Mouse (Mus musculus): ENCODE data around the gene Cfap54. TPM values are rescaled to one million over a fixed set of nuclear protein-coding genes. Genes with fewer than 3 reads are reported as not detected.
A peak's percentile ranks its signal among the peaks of the same experiment; 100 is the strongest.

The Cfap54 gene
- total RNA-seq (2017): 1.9 and 2.1 TPM in 2 replicates

DNA sequence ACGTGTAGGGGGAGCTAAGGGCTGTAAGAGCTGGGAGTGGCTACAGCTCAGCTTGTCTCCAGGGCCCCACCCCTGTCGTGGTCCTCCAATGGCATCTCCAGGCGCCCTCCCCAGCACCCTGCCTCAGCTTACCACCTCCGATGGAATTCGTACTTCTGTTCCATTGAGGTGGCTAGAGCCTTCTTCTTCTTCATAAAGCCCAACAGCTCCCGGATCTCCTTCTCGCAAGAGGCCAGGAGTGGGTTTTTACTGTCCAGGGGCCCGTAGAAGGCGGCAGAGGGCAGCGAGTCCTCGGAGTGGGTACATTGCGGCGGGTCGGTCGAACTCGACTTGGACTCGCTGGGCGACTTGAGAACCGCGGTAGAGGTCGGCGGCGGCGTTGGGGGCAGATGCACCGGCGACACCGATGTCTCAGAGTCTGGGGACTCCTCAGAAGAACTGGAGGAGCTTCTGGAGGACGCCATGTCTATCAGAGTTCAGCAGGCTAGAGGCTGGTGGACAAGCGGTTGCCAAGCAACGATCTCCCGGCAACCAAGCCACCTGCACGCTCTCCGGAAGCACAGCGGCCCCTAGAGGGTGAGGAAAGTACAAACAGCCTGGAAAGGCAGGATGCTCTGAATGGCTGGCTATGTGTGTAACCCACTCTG lies at the start of gene Cfap54:
Gene Cfap54 (minus strand): TSS at position 486 of the 647 bp plus-strand sequence.
- ATAC-seq (ENCODE audit: extremely low read depth, insufficient number of reproducible peaks, low FRiP score, poor library complexity, severe bottlenecking): peak; percentile 97

DNA sequence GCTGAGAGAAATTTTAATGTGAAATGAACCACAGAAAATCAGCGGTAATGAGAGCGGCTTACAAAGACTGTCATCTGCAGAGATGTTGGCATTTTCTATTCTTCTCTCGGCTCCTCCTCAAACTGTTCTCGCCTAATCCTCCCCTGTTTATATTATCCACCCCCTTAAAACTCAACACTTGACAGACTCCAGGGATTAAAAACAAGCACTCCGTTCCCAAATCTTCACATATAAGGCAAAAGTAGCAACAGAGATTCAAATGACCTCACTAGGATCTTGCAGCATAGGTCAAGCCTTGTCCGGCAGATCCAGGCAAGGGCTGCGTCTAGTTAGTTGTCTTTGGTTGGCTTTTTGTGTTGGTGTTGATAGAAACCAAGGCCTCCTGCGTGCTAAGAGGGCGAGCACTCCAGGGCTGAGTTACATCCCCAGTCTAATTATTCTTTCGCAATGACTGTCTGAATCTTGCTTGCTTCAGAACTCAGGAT lies 49.1 kb upstream of the Cfap54 start:
- ATAC-seq (ENCODE audit: extremely low read depth, insufficient number of reproducible peaks, low FRiP score, poor library complexity, severe bottlenecking): no peak

DNA sequence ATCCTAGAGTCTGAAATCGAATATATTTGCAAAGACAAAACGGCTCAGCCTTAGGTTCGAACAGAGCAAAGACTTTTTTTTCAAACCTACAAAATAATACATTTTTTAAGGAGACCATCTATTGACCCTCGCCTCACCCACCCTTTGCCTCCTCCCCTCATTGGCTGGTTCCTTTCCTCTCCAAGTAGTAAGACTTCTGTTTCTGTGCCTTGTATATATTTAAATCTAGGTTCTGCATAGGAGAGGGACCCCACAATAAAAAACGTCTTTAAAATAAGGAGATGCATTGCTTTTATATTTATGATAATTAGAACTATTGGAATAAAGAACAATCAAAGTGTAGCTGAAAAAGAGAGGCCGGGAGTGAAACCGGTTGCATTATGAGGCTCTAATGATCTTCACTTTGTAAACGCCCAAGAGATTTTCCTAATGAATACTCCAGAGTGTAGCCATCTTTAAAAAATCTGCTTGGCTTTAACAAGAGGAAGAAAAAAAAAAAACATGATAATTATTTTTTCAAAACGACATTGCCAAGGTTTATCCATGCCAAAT lies 48.6 kb upstream of the Cfap54 start:
- no peak for ATAC-seq (ENCODE audit: extremely low read depth, insufficient number of reproducible peaks, low FRiP score, poor library complexity, severe bottlenecking)

DNA sequence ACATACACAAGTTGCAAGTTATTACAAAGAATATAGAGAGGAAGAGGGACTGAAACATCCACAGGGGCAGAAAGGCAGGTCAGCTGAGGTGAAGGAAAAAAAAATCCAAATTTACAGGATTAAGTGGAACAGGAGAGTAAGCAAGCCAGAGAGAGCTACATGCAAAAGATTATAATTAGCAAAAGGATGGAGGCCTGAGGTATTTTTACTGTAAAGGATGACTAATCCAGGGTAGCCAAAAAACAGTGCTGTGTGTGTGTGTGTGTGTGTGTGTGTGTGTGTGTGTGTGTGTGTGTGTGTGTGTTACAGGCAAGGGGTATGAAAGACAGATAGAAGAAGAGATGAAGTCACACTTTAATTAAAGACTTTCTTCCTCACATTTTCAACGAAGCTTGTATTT lies 47.9 kb upstream of the Cfap54 start:
- no peak for ATAC-seq (ENCODE audit: extremely low read depth, insufficient number of reproducible peaks, low FRiP score, poor library complexity, severe bottlenecking)

DNA sequence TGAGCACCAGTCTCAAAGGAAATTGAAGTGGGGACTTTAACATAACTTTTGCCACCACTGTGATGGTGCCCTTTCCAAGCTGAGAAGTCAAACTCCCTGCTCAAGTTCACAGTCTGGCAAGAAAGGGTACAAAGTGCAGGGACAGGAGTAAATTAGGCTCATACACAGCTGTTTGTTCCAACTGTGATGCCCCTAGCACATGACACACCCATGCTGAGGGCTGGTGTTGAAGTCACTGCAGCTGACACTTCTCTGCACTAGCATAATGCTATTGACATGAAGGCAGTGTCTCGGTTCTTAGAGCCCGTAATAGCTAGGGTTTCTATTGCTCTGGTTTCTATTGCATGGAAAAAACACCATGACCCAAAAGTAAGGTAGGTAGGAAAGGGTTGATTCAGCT lies 47.1 kb upstream of the Cfap54 start:
- no peak for ATAC-seq (ENCODE audit: extremely low read depth, insufficient number of reproducible peaks, low FRiP score, poor library complexity, severe bottlenecking)

DNA sequence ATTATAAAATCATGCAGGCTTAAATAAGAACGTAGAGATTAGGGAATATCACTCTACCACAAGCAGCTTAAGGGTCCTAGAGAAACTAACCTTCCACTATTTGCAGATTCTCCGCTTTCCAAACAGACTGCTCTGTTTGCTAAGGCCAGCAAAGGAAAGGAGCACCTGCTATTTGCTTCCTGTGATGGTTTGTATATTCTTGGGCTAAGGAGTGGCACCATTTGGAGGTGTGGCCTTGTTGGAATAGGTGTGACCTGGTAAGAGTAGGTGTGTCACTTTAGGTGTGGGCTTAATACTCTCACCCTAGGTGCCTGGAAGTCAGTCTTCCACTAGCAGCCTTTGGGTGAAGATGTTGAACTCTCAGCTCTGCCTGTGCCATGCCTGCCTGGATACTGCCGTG lies 44.6 kb upstream of the Cfap54 start:
- no peak for ATAC-seq (ENCODE audit: extremely low read depth, insufficient number of reproducible peaks, low FRiP score, poor library complexity, severe bottlenecking)

DNA sequence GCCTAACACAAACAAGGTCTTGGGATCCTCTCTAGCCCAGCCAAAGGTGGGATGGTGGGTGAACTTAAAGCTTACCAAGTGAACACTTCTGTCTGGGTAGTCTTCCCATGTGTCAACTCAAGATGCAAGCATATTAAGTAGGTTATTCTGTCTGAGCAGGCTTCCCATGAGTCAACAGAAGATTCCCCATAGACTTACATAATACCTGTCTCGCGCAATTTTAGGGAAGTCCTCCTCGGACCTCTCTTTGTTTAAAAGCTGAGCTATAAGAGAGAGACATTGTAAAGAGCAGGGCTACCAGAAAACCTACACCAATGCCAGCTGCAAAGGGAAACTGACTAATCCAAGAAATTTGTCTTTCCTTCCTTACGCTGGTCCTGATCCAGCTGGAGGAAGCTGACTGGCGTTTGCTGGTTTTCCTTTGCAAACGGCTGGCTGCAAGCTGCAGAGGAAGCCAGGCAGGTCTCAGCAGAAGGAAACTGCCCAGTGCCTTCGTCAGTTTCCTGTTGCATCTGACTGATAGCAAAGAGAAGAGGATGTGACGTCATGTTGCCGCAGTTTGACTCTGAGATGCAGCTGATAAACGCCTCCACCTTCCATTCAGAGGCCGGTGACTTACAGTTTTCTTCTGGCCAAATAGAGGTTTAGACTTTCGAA lies 42.7 kb upstream of the Cfap54 start:
- peak; percentile 97 for ATAC-seq (ENCODE audit: extremely low read depth, insufficient number of reproducible peaks, low FRiP score, poor library complexity, severe bottlenecking)

DNA sequence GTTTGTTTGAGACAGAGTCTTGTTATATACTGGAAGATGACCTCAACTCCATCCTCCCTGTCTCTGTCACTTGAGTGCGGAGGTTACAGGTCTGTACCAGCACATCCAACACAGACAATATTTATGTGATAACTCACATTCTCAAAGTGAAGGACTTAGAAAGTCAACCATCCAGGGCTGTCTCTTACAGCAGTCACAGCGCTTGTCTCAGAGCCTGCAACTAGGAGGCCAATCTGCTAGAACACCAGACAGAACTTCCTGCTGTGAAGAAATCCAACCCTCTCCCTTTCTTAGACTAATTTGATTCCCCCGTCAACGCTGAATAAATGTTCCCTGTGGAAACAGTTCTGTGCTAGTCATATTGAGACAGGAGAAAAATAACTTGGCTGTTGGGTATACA lies 41.9 kb upstream of the Cfap54 start:
- ATAC-seq (ENCODE audit: extremely low read depth, insufficient number of reproducible peaks, low FRiP score, poor library complexity, severe bottlenecking): no peak

DNA sequence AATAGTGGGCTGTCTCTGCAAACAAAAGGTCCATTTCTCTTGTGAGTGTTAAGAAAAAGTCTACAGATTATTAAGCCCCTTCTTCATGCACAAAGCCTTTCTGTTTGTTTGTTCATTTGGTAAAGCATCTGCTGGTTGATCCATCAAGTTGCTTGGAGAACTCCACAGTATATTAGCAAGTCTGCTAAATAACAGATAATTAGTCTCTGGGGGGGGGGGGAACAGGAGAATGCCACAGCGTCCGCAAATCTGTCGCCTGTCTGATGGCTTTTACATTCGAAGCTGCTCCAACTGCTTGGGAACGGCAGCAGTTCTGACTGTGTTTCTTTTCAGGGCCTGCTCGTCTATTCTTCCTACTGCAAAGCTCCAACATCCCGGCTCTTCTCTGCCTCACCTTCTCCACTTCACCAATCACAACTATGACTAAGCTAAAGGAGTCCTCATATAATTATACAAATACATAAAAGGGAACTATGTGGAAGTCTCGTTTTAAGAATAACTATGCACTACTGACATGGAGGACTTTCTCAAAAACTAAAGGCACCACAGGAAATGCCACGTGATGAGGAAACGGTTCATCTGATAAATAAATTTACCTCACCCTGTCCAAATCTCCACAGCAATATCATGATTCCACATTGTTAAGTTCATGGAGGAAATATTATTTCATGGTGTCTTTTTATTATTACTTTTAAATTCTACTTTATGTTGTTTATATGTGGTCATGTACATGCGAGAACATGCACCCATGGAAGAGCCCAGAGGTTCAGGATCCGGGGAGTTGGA lies 41.2 kb upstream of the Cfap54 start:
- ATAC-seq (ENCODE audit: extremely low read depth, insufficient number of reproducible peaks, low FRiP score, poor library complexity, severe bottlenecking): no peak

DNA sequence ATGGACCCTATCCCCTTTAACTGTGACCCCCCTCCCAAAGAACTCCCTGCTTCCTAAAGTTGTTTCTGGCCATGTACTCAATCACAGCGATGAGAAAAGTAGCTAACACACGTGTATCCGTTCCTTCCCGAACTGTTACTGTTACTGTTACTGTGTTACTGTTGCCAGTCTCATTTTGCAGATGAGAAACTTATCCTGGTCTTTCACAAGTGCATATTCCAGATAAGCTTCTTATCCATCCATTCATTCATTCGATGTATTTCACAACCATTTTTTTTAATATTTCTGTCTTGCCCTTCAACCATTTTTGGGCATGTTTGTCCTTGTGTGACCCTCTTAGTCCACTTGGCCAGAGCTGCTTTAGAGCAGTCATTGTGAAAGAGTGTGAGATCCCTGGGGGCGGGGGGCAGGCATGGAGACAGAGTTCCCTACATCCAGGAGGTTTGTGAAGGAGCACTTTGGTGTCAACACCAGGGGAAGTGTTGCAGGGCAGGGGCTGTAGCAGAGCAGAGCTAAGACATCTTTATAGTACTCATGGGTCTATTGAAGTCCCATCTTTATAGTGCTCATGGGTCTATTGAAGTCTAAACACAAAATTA lies 39.9 kb upstream of the Cfap54 start:
- no peak for ATAC-seq (ENCODE audit: extremely low read depth, insufficient number of reproducible peaks, low FRiP score, poor library complexity, severe bottlenecking)

DNA sequence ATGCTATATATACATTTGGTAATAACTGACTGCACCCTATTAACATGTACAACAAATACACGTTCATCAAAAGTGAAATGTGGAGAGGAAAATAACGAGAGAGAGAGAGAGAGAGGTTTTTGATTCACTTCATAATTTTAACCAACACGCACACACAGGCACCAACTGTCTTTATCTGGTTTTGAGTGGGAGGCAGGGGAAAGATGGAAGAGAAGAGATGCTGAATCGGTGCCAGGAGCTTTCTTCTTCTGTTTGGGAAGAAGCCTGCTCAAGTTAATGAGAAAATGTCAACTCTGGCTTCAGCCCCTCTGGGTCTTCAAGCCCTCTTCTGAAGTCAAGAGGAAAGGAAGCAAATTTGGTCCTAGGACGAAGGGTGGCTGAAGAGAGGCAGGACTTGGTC lies 38.4 kb upstream of the Cfap54 start:
- ATAC-seq (ENCODE audit: extremely low read depth, insufficient number of reproducible peaks, low FRiP score, poor library complexity, severe bottlenecking): no peak

DNA sequence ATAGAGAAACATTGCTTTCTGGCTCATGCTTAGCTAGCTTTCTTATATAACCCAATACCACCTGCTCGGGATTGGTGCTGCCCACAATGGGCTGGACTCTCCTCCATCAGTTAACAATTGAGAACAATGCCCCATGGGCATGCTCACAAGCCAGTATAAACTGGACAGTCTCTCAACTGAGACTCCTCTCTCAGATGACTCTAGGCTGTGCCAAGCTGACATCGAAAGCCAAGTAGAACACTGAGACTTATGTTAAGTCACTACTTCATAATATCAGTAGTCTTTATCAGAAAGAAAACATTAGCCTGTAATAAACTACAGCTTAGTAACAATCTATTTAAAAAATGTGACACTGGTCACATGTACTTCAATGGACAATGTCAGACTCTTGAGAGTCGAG lies 35.2 kb upstream of the Cfap54 start:
- ATAC-seq (ENCODE audit: extremely low read depth, insufficient number of reproducible peaks, low FRiP score, poor library complexity, severe bottlenecking): no peak

DNA sequence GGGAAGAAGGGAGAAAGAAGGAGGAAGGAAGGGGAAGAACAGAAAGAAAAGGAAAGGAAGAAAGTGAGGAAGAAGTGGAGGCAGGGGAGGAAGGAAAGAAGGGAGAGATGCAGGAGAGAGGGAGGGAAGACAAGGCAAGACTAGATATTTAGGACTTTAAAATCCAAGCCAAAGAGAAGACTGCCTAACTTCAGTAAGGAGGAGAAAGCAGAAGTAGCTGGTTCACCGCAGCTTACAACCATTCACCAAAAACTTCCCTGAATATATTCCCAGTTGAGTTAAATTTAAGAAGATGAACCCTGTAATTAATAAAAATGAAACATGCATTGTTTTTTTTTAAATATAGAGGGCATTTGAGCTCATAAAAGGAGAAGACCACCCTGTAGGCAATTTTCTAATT lies 34.3 kb upstream of the Cfap54 start:
- no peak for ATAC-seq (ENCODE audit: extremely low read depth, insufficient number of reproducible peaks, low FRiP score, poor library complexity, severe bottlenecking)

DNA sequence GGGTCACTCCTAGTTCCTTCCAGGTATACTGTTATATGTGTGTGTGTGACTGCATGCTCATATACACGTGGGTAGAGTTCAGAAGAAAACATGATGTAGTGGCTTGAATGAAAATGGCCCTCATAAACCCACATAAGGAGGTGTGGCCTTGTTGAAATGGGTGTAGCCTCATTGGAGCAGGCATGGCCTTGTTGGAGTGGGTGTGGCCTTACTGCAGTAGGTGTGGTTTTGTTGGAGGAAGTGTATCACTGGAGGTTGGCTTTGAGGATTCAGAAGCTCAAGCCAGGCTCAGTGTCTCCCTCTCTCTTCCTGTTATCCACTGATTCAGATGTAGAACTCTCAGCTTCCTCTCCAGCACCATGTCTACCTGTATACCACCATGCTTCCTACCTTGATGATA lies 33.4 kb upstream of the Cfap54 start:
- no peak for ATAC-seq (ENCODE audit: extremely low read depth, insufficient number of reproducible peaks, low FRiP score, poor library complexity, severe bottlenecking)

DNA sequence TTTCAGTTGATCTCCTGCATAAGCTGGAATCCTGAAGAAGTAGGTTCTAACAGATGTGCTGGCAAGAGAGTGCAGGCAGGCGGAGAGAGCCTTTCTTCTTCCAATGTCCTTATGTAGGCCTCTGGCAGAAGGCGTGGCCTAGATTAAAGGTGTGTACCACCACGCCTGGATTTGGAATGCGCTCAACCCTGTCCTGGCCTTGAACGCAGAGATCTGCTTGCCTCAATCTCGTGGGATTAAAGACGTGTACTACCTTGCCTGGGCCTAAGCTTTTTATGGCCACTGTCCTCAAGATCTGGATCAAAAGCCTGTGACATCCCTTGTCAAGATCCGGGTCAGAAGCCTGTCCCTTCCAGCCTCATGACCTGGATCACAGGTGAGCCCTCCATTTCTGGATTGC lies 32.5 kb upstream of the Cfap54 start:
- no peak for ATAC-seq (ENCODE audit: extremely low read depth, insufficient number of reproducible peaks, low FRiP score, poor library complexity, severe bottlenecking)

DNA sequence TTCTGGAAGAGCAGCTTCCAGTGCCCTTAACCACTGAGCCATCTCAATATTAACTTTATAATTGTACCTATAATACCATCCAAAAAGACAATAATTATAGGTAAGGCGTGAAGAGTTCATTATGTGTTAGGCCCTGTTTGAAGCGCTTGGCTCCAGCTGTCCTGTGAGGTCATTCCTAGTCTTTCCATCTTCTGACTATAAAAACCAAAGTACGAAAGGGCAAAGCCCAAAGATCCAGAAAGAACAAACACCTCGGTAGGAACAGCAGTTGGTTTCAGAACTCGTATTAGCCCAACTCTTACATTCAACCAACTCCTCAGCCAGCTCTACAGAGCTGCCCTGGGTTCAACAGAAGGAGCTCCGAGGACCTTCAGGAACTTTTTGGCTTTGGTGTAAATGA lies 30.6 kb upstream of the Cfap54 start:
- ATAC-seq (ENCODE audit: extremely low read depth, insufficient number of reproducible peaks, low FRiP score, poor library complexity, severe bottlenecking): no peak

DNA sequence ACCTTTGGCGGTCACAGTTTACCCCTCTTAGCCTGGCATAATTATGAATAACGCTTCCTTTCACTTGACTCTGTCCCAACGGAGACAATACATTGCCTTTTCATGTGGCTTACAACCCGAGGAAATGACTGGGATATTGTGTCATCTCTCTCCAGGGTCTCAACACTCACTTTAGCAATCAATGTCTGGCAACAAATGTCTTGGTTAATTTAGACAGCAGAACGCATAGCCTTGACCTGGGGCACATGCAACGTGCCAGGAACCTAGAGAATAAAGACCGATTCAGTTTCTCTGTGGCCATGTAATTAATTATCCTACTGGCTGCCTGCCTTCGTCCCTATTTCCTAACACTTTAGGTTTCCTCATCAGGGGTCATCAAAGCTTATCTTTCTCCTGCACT lies 30.0 kb upstream of the Cfap54 start:
- ATAC-seq (ENCODE audit: extremely low read depth, insufficient number of reproducible peaks, low FRiP score, poor library complexity, severe bottlenecking): no peak

DNA sequence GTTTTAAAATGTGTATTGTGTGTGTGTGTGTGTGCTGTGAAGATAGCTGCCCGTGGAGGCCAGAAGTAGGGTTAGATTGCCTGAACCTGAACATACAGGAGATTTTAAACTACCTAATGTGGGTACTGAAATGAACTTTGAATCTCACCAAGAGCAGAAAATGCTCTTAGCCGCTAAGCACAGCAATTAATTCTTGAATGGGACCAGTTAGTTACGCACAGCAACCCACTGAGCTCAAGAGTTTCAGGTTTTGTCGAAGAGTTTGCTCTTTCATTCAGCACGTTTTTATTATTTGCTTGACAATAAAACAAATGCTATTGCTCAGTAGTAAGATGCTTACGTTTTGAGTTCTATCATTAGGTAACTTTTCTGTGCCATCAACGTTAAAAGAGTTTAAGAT lies 23.9 kb upstream of the Cfap54 start:
- no peak for ATAC-seq (ENCODE audit: extremely low read depth, insufficient number of reproducible peaks, low FRiP score, poor library complexity, severe bottlenecking)

DNA sequence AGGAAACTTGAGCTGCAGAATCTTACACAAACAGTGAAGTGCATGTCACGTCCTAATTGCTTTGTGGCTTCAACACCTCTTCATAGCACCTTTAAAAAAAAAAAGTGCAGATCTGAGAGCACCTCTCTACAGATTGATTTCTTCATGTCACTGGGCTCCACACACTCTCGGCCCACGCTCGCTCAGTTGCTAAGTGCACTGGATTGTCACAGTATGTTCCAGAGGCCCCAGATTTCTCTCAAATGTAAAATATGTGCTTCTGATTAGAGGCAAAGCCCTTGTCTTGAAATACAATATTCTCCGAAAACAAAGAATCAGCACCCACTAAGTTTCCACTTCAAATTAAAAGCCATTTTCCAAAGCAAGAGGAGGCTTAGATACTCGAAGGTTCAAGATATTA lies 22.9 kb upstream of the Cfap54 start:
- no peak for ATAC-seq (ENCODE audit: extremely low read depth, insufficient number of reproducible peaks, low FRiP score, poor library complexity, severe bottlenecking)
